ENCODE assay signal across 15 mouse cellular contexts in genomic region chr3:86759834-86760233, GRCm38 (mm10).
DNase-seq lines count a peak whose midpoint lies in the region; ATAC-seq and TF ChIP-seq lines count a peak whose summit lies in the region.
"Had no signal": no experiment of that assay in that cellular context is flagged by ENCODE, and none has a peak within 500 bp of the region (broad histone marks: within the 10 kb centered on the region; RNA-seq: fewer than 3 reads in every experiment).

No protein-coding gene starts in this region.

- H3K9ac ChIP-seq in embryonic facial prominence, embryonic 11.5 days (replicated peaks; ENCODE audit: low read length) = no peak overlapping the region
- H3K9ac ChIP-seq in embryonic facial prominence, embryonic 15.5 days = no peak overlapping the region
- H3K9ac ChIP-seq in midbrain, postnatal 0 days (replicated peaks; ENCODE audit: low read length, poor library complexity, severe bottlenecking) = no peak overlapping the region
- no peak overlapping the region for H3K9ac ChIP-seq in forebrain, embryonic 16.5 days (replicated peaks; ENCODE audit: low read depth, low read length)
- H3K9ac ChIP-seq: liver, embryonic 12.5 days had no signal

- no peak overlapping the region; the same call in 1 of the 2 replicates for H3K27ac ChIP-seq in embryonic facial prominence, embryonic 11.5 days (replicated peaks; ENCODE audit: low read depth, low read length)
- H3K27ac ChIP-seq in embryonic facial prominence, embryonic 15.5 days (replicated peaks) = peak overlapping the region; percentile 35; the same call in 1 of the 2 replicates
- H3K27ac ChIP-seq in limb, embryonic 10.5 days = peak overlapping the region; percentile 84
- no peak overlapping the region for H3K27ac ChIP-seq in midbrain, postnatal 0 days (ENCODE audit: low read depth, low read length)
- no peak overlapping the region for H3K27ac ChIP-seq in forebrain, embryonic 16.5 days (ENCODE audit: low read length)
- H3K27ac ChIP-seq: liver, embryonic 12.5 days had no signal

- ATAC-seq in embryonic facial prominence, embryonic 11.5 days (replicated peaks; ENCODE audit: insufficient number of reproducible peaks, low FRiP score, low TSS enrichment, low read depth) = no peak
- ATAC-seq in embryonic facial prominence, embryonic 15.5 days (ENCODE audit: insufficient number of reproducible peaks, low FRiP score, low TSS enrichment, low read depth) = no peak
- no peak for ATAC-seq in midbrain, postnatal 0 days (ENCODE audit: low FRiP score)
- ATAC-seq in forebrain, embryonic 16.5 days = no peak
- ATAC-seq: liver, embryonic 12.5 days had no signal

- no peaks in the 10 kb centered on the region for H3K27me3 ChIP-seq in embryonic facial prominence, embryonic 11.5 days (ENCODE audit: control insufficient read depth, insufficient read depth, low read length)
- no peaks in the 10 kb centered on the region for H3K27me3 ChIP-seq in embryonic facial prominence, embryonic 15.5 days
- H3K27me3 ChIP-seq in limb, embryonic 10.5 days (ENCODE audit: low read depth, poor library complexity, severe bottlenecking) = no peaks in the 10 kb centered on the region
- no peaks in the 10 kb centered on the region for H3K27me3 ChIP-seq in midbrain, postnatal 0 days (ENCODE audit: insufficient read depth, low read length)
- H3K27me3 ChIP-seq in forebrain, embryonic 16.5 days (replicated peaks; ENCODE audit: control insufficient read depth, insufficient read depth, low read length) = no peaks in the 10 kb centered on the region
- H3K27me3 ChIP-seq: liver, embryonic 12.5 days had no signal

- no peaks in the 10 kb centered on the region for H3K4me1 ChIP-seq in embryonic facial prominence, embryonic 11.5 days (ENCODE audit: control insufficient read depth, insufficient read depth, low read length)
- peaks cover 8% of the 10 kb centered on the region; the same call in 1 of the 2 replicates for H3K4me1 ChIP-seq in embryonic facial prominence, embryonic 15.5 days
- peaks cover 71% of the 10 kb centered on the region for H3K4me1 ChIP-seq in limb, embryonic 10.5 days
- H3K4me1 ChIP-seq in midbrain, postnatal 0 days (ENCODE audit: insufficient read depth, low read length) = no peaks in the 10 kb centered on the region
- no peaks in the 10 kb centered on the region for H3K4me1 ChIP-seq in forebrain, embryonic 16.5 days (replicated peaks; ENCODE audit: control insufficient read depth, insufficient read depth, low read length)
- H3K4me1 ChIP-seq: liver, embryonic 12.5 days had no signal

- WGBS in embryonic facial prominence, embryonic 11.5 days = 51% methylated on average over 8 of the region's 8 CpGs
- WGBS in embryonic facial prominence, embryonic 15.5 days = 47% methylated on average over 8 of the region's 8 CpGs
- WGBS in limb, embryonic 10.5 days = 64% methylated on average over 8 of the region's 8 CpGs
- 39% methylated on average over 8 of the region's 8 CpGs for WGBS in midbrain, postnatal 0 days
- 65% methylated on average over 8 of the region's 8 CpGs for WGBS in forebrain, embryonic 16.5 days

- H3K9me3 ChIP-seq in embryonic facial prominence, embryonic 11.5 days (replicated peaks; ENCODE audit: control insufficient read depth, low read length) = no peaks in the 10 kb centered on the region
- no peaks in the 10 kb centered on the region for H3K9me3 ChIP-seq in embryonic facial prominence, embryonic 15.5 days (replicated peaks)
- H3K9me3 ChIP-seq in limb, embryonic 10.5 days (replicated peaks) = no peaks in the 10 kb centered on the region
- no peaks in the 10 kb centered on the region for H3K9me3 ChIP-seq in midbrain, postnatal 0 days (ENCODE audit: low read length)
- no peaks in the 10 kb centered on the region for H3K9me3 ChIP-seq in forebrain, embryonic 16.5 days (ENCODE audit: control insufficient read depth, low read length)
- H3K9me3 ChIP-seq: liver, embryonic 12.5 days had no signal

- no peaks in the 10 kb centered on the region for H3K36me3 ChIP-seq in embryonic facial prominence, embryonic 11.5 days (replicated peaks; ENCODE audit: control insufficient read depth, insufficient read depth, low read depth, low read length)
- H3K36me3 ChIP-seq in embryonic facial prominence, embryonic 15.5 days = 0 out of 2 replicates have a peak, but pooled peaks cover 2% of the 10 kb centered on the region
- peaks cover 3% of the 10 kb centered on the region; the same call in 1 of the 2 replicates for H3K36me3 ChIP-seq in limb, embryonic 10.5 days
- no peaks in the 10 kb centered on the region for H3K36me3 ChIP-seq in midbrain, postnatal 0 days (ENCODE audit: insufficient read depth, low read length)
- no peaks in the 10 kb centered on the region for H3K36me3 ChIP-seq in forebrain, embryonic 16.5 days (ENCODE audit: control insufficient read depth, insufficient read depth)
- H3K36me3 ChIP-seq: liver, embryonic 12.5 days had no signal

- DNase-seq in embryonic facial prominence, embryonic 11.5 days (ENCODE audit: low spot score) = peak; percentile 22
- no peak for DNase-seq in limb, embryonic 10.5 days (ENCODE audit: low spot score)
- DNase-seq in midbrain, postnatal 0 days (ENCODE audit: low spot score) = no peak
- no peak for DNase-seq in left cerebral cortex, postnatal 25 days (ENCODE audit: low spot score in 2 of 2)
- DNase-seq in thymus, postnatal 25 days = no peak
- DNase-seq: adrenal gland, postnatal 25 days; heart, adult 18-20 months; kidney, postnatal 14 days; layer of hippocampus, postnatal 36 days; lung, postnatal 4 days; thymus, postnatal 4 days had no signal

- no peak overlapping the region for H3K4me2 ChIP-seq in embryonic facial prominence, embryonic 11.5 days (ENCODE audit: low read depth, low read length)
- H3K4me2 ChIP-seq in embryonic facial prominence, embryonic 15.5 days (replicated peaks) = peak overlapping the region; percentile 21; the same call in 1 of the 2 replicates
- H3K4me2 ChIP-seq in midbrain, postnatal 0 days (ENCODE audit: low read depth, low read length, poor library complexity, severe bottlenecking) = peak overlapping the region; percentile 25
- no peak overlapping the region for H3K4me2 ChIP-seq in forebrain, embryonic 16.5 days (ENCODE audit: low read length)
- H3K4me2 ChIP-seq: liver, embryonic 12.5 days had no signal

- intact Hi-C loops in left cerebral cortex, postnatal 25 days (cut with DNase I) = loop anchor here (5.0 to 10.0 kb wide), 2 partner anchors 435 to 493 kb away; no protein-coding TSS in a partner anchor

- no peak for TF ChIP-seq CTCF in midbrain, postnatal 0 days (IDR thresholded peaks at IDR 0.05)

- no peak overlapping the region for H3K4me3 ChIP-seq in embryonic facial prominence, embryonic 11.5 days (ENCODE audit: low read depth, low read length)
- 0 out of 2 replicates have a peak overlapping the region, but pooled peaks have one; percentile 2 for H3K4me3 ChIP-seq in embryonic facial prominence, embryonic 15.5 days (replicated peaks)
- peak overlapping the region; percentile 19; the same call in 1 of the 2 replicates for H3K4me3 ChIP-seq in limb, embryonic 10.5 days
- no peak overlapping the region for H3K4me3 ChIP-seq in midbrain, postnatal 0 days (ENCODE audit: low read depth, low read length)
- no peak overlapping the region for H3K4me3 ChIP-seq in forebrain, embryonic 16.5 days (replicated peaks; ENCODE audit: low read length)
- H3K4me3 ChIP-seq: liver, embryonic 12.5 days; myocyte had no signal

Comparison
In these comparisons a context has a peak if more than half of its experiments do, and no peak if none do; other contexts are left out.
1. H3K27ac ChIP-seq: peak in embryonic facial prominence, embryonic 15.5 days (single experiment) and limb, embryonic 10.5 days (single experiment); none in embryonic facial prominence, embryonic 11.5 days (single experiment), midbrain, postnatal 0 days (single experiment) and forebrain, embryonic 16.5 days (single experiment).
2. H3K4me2 ChIP-seq: peak in embryonic facial prominence, embryonic 15.5 days (single experiment) and midbrain, postnatal 0 days (single experiment); none in embryonic facial prominence, embryonic 11.5 days (single experiment) and forebrain, embryonic 16.5 days (single experiment).
3. H3K4me3 ChIP-seq: peak in embryonic facial prominence, embryonic 15.5 days (single experiment) and limb, embryonic 10.5 days (single experiment); none in embryonic facial prominence, embryonic 11.5 days (single experiment), midbrain, postnatal 0 days (single experiment) and forebrain, embryonic 16.5 days (single experiment).